Mouse (Mus musculus) bone marrow, adult 2 months (tissue): ENCODE measurements around the gene Mmrn1. TPM values are rescaled to one million over a fixed set of nuclear protein-coding genes. Genes with fewer than 3 reads are reported as not detected.

Experiments
- H3K27ac ChIP-seq: fragments of 200-500 bp; 2 replicates; pipeline ENCODE4 v1.5.1; 2012; ENCODE audit warnings: low read depth, mild to moderate bottlenecking, control low read depth, inconsistent platforms, low read length; ENCODE audit not compliant: control insufficient read depth, poor library complexity, insufficient read depth
- H3K4me1 ChIP-seq: fragments of 200-500 bp; 2 replicates; pipeline ENCODE4 v1.6.1; 2011; ENCODE audit warnings: low read length; ENCODE audit not compliant: control insufficient read depth, insufficient read depth
- H3K4me3 ChIP-seq: fragments of 200-500 bp; replicated peaks from 2 replicates; pipeline ENCODE3; 2011; ENCODE audit warnings: mild to moderate bottlenecking, low read depth, low read length, control low read depth; ENCODE audit not compliant: control insufficient read depth
- CTCF ChIP-seq: fragments of 200-500 bp; IDR thresholded peaks from 2 replicates; pipeline ENCODE4 v1.5.1; 2011; ENCODE audit warnings: low read length, control low read depth; ENCODE audit not compliant: control insufficient read depth, insufficient read depth
- POLR2A ChIP-seq: fragments of 200-500 bp; IDR thresholded peaks from 2 replicates; pipeline ENCODE4 v1.6.1; 2011; ENCODE audit warnings: low read depth, mild to moderate bottlenecking, control low read depth, low read length, borderline replicate concordance; ENCODE audit not compliant: control insufficient read depth
- WGBS: fragments of 180-500 bp; shearing (Covaris S2); methylation state at CpG from one replicate; pipeline ENCODE4 v1.1.7; 2018; 5-methylcytosine and 5-hydroxymethylcytosine counted together
- polyA plus RNA-seq: library from polyadenylated mRNA; stranded (reverse); fragments of >200 nt; gene quantifications from 2 replicates; pipeline ENCODE4 v1.2.4, GENCODE M21; 2011; ENCODE audit warnings: low replicate concordance; ENCODE audit not compliant: missing spikeins, insufficient read depth, insufficient read length

Gene Mmrn1
- polyA plus RNA-seq, 1 experiment, result 5.3 TPM

GRCm38 (mm10) chr6:60978610-60979009 is 53.8 kb downstream of the Mmrn1 start:
- no peak overlapping the region for H3K4me3 ChIP-seq
- WGBS, result 72% methylated on average over 1 of the region's 1 CpGs
- H3K27ac ChIP-seq, result no peak overlapping the region
- no peaks in the 10 kb centered on the region for H3K4me1 ChIP-seq
- no peak for TF ChIP-seq CTCF
- no peak for TF ChIP-seq POLR2A

GRCm38 (mm10) chr6:60979039-60979438 is 54.3 kb downstream of the Mmrn1 start:
- WGBS, result 80% methylated on average over 2 of the region's 2 CpGs
- TF ChIP-seq CTCF, result no peak
- TF ChIP-seq POLR2A, result no peak
- H3K4me3 ChIP-seq, result no peak overlapping the region
- H3K27ac ChIP-seq, result no peak overlapping the region
- no peaks in the 10 kb centered on the region for H3K4me1 ChIP-seq

GRCm38 (mm10) chr6:60984360-60984759 is 59.6 kb downstream of the Mmrn1 start:
- no peak overlapping the region for H3K27ac ChIP-seq
- 71% methylated on average over 1 of the region's 1 CpGs for WGBS
- no peak for TF ChIP-seq CTCF
- no peak for TF ChIP-seq POLR2A

GRCm38 (mm10) chr6:60985919-60986318 is 61.1 kb downstream of the Mmrn1 start:
- 42% methylated on average over 2 of the region's 2 CpGs for WGBS
- Histone ChIP-seq H3K4me3 (no peak overlapping the region), H3K27ac (no peak overlapping the region), H3K4me1 (no peaks in the 10 kb centered on the region)
- TF ChIP-seq POLR2A (no peak), CTCF (no peak)

More at GRCm38 (mm10) chr6:60984360-60984759, 59.6 kb downstream of the Mmrn1 start:
- Histone ChIP-seq H3K4me1 (no peaks in the 10 kb centered on the region), H3K4me3 (no peak overlapping the region)

GRCm38 (mm10) chr6:60986914-60987313 is 62.1 kb downstream of the Mmrn1 start:
- no peak for TF ChIP-seq POLR2A
- TF ChIP-seq CTCF, result no peak
- Histone ChIP-seq H3K27ac (no peak overlapping the region), H3K4me1 (no peaks in the 10 kb centered on the region), H3K4me3 (no peak overlapping the region)
- WGBS, result 86% methylated on average over 11 of the region's 11 CpGs

- WGBS, result 68% methylated on average over 3 of the region's 3 CpGs
- TF ChIP-seq CTCF (no peak), POLR2A (no peak)
- no peak overlapping the region for H3K4me3 ChIP-seq
- H3K4me1 ChIP-seq, result no peaks in the 10 kb centered on the region
- H3K27ac ChIP-seq, result no peak overlapping the region
These were observed 63.0 kb downstream of the Mmrn1 start for GRCm38 (mm10) chr6:60987804-60988203.

- TF ChIP-seq CTCF, result no peak
- TF ChIP-seq POLR2A, result no peak
- 93% methylated on average over 1 of the region's 1 CpGs for WGBS
- Histone ChIP-seq H3K4me3 (no peak overlapping the region), H3K27ac (no peak overlapping the region), H3K4me1 (no peaks in the 10 kb centered on the region)
These were observed 67.6 kb downstream of the Mmrn1 start for GRCm38 (mm10) chr6:60992366-60992765.

- Histone ChIP-seq H3K4me3 (no peak overlapping the region), H3K27ac (no peak overlapping the region), H3K4me1 (no peaks in the 10 kb centered on the region)
- WGBS, result 70% methylated on average over 4 of the region's 4 CpGs
- TF ChIP-seq POLR2A (no peak), CTCF (no peak)
These were observed 68.8 kb downstream of the Mmrn1 start for GRCm38 (mm10) chr6:60993386-60994108.

- 62% methylated on average over 6 of the region's 6 CpGs for WGBS
- no peak overlapping the region for H3K4me3 ChIP-seq
- no peak overlapping the region for H3K27ac ChIP-seq
- no peaks in the 10 kb centered on the region for H3K4me1 ChIP-seq
- no peak for TF ChIP-seq POLR2A
- TF ChIP-seq CTCF, result no peak
These were observed 69.3 kb downstream of the Mmrn1 start for GRCm38 (mm10) chr6:60994114-60994513.
